Mouse (Mus musculus) myocyte (in vitro differentiated cells): ENCODE data around the gene Surf2.

Experiments
- MAX ChIP-seq: IDR thresholded peaks from one replicate; pipeline ENCODE4 v1.6.1; 2011; ENCODE audit warnings: low read depth, mild to moderate bottlenecking, control low read depth
- POLR2A ChIP-seq: IDR thresholded peaks from one replicate; pipeline ENCODE4 v1.6.1; 2011; ENCODE audit warnings: low read depth, mild to moderate bottlenecking, control low read depth, moderate library complexity; ENCODE audit not compliant: insufficient read length
- TCF12 ChIP-seq: IDR thresholded peaks from one replicate; pipeline ENCODE4 v1.6.1; 2011; ENCODE audit warnings: mild to moderate bottlenecking, control low read depth; ENCODE audit not compliant: poor library complexity, insufficient read depth, severe bottlenecking
- USF1 ChIP-seq: IDR thresholded peaks from one replicate; pipeline ENCODE4 v1.6.1; 2011; ENCODE audit warnings: low read depth, mild to moderate bottlenecking, control low read depth, moderate library complexity

GRCm38 (mm10) chr2:26927745-26928476 lies 11.7 kb downstream of the Surf2 start:
- TF ChIP-seq MAX = no peak
- TF ChIP-seq POLR2A = no peak
- no peak for TF ChIP-seq TCF12
- TF ChIP-seq USF1 = no peak
